Comparison of ENCODE assay signal across 25 mouse cellular contexts in genomic region chr3:34168087-34168486, GRCm38 (mm10).
"Had no signal": no experiment of that assay in that cellular context is flagged by ENCODE, and none has a peak within 500 bp of the region (broad histone marks: within the 10 kb centered on the region; RNA-seq: fewer than 3 reads in every experiment).

No protein-coding gene starts in this region.

- H3K9me3 ChIP-seq: heart, embryonic 10.5 days; heart, embryonic 12.5 days; hindbrain, embryonic 10.5 days; hindbrain, embryonic 12.5 days; intestine, embryonic 15.5 days; limb, embryonic 10.5 days; limb, embryonic 12.5 days; liver, embryonic 13.5 days; liver, embryonic 15.5 days had no signal

- H3K4me1 ChIP-seq: hindbrain, embryonic 12.5 days; intestine, embryonic 15.5 days; limb, embryonic 10.5 days; limb, embryonic 12.5 days; liver, embryonic 13.5 days; liver, embryonic 15.5 days had no signal

- ATAC-seq: hindbrain, embryonic 16.5 days; inflammation-experienced regulatory T-cells, adult 6 months; intestine, embryonic 15.5 days; intestine, postnatal 0 days; liver, postnatal 0 days had no signal

- H3K27me3 ChIP-seq: heart, embryonic 12.5 days; hindbrain, embryonic 12.5 days; intestine, embryonic 15.5 days; liver, embryonic 13.5 days; liver, embryonic 15.5 days had no signal

- H3K27ac ChIP-seq: gastrocnemius, adult 2 months; heart, embryonic 10.5 days; hindbrain, embryonic 10.5 days; hindbrain, embryonic 12.5 days; hindbrain, embryonic 14.5 days; intestine, embryonic 15.5 days; layer of hippocampus, adult 2 months; left cerebral cortex, adult 2 months; limb, embryonic 10.5 days; limb, embryonic 12.5 days; liver, embryonic 13.5 days; liver, embryonic 15.5 days had no signal

- H3K4me2 ChIP-seq: heart, embryonic 12.5 days; hindbrain, embryonic 12.5 days; hindbrain, embryonic 14.5 days; intestine, embryonic 15.5 days; limb, embryonic 12.5 days; liver, embryonic 11.5 days; liver, embryonic 13.5 days; liver, embryonic 15.5 days had no signal

- H3K36me3 ChIP-seq: heart, embryonic 10.5 days; heart, embryonic 12.5 days; hindbrain, embryonic 10.5 days; hindbrain, embryonic 12.5 days; intestine, embryonic 15.5 days; limb, embryonic 10.5 days; limb, embryonic 12.5 days; liver, embryonic 13.5 days; liver, embryonic 15.5 days had no signal

- H3K4me3 ChIP-seq: gastrocnemius, adult 2 months; heart, embryonic 10.5 days; heart, embryonic 12.5 days; hindbrain, embryonic 10.5 days; hindbrain, embryonic 12.5 days; intestine, embryonic 15.5 days; layer of hippocampus, adult 2 months; left cerebral cortex, adult 2 months; limb, embryonic 10.5 days; limb, embryonic 12.5 days; liver, embryonic 13.5 days; liver, embryonic 15.5 days had no signal

- H3K9ac ChIP-seq: heart, embryonic 12.5 days; hindbrain, embryonic 12.5 days; hindbrain, embryonic 14.5 days; intestine, embryonic 15.5 days; limb, embryonic 12.5 days; liver, embryonic 13.5 days; liver, embryonic 15.5 days; liver, postnatal 0 days had no signal

- DNase-seq: gastrocnemius, adult 2 months; gastrocnemius, postnatal 10 days; gastrocnemius, postnatal 25 days; heart, adult 18-20 months; heart, postnatal 10 days; heart, postnatal 4 days; kidney, adult 2 months; liver; liver, embryonic 13.5 days; liver, postnatal 0 days had no signal
